Mouse (Mus musculus): Measurements from ENCODE around the gene Olfr54.

Olfr54 gene

DNA sequence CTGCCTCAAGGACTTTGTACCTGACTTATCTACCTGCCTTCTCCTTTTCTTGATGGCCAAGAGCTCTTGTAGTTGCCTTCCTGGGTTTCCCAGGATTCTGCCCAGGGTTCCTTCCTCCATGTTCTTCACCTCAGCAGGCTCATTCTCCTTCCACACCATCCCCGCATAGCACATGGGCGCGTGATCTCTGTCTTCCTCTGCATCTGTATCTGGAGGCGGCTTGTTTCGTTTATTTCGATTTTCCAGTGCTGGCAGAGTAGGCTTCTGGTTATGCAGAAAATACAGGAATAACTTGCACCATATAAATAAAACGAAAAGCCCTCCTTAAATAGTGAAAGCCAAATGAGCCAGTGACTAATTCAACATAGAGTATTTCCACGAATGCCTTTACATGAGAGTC is 49.8 kb downstream of the Olfr54 start:
- no peak for ATAC-seq (ENCODE audit: insufficient number of reproducible peaks, low FRiP score, low TSS enrichment)

Data from cerebellum, adult (tissue).